Mouse (Mus musculus): ENCODE measurements around the gene Sec63.

DNA sequence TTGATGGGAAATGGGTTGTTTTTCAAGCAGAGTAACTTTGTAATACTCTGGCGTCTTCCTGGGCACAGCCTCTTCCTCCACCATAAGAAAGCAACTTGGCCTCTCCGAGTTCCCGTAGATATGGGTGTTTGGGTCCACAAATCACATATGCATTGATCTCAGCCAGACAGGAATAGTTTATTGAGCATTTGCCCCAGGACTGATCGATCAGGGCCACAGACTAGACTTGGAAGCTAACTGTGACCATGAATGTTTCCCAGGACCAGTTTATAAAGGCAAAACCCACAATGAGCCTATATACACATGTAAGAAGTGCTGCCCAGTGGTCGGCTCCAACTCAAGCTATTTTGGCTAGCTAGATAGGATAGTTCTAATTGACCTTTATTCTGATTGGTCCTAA lies 39.2 kb upstream of the Sec63 start:
- TF ChIP-seq CTCF (IDR thresholded peaks at IDR 0.05) (no peak), EP300 (IDR thresholded peaks at IDR 0.05) (no peak)
